Mouse (Mus musculus): ENCODE measurements around the gene Tm7sf2.

DNA sequence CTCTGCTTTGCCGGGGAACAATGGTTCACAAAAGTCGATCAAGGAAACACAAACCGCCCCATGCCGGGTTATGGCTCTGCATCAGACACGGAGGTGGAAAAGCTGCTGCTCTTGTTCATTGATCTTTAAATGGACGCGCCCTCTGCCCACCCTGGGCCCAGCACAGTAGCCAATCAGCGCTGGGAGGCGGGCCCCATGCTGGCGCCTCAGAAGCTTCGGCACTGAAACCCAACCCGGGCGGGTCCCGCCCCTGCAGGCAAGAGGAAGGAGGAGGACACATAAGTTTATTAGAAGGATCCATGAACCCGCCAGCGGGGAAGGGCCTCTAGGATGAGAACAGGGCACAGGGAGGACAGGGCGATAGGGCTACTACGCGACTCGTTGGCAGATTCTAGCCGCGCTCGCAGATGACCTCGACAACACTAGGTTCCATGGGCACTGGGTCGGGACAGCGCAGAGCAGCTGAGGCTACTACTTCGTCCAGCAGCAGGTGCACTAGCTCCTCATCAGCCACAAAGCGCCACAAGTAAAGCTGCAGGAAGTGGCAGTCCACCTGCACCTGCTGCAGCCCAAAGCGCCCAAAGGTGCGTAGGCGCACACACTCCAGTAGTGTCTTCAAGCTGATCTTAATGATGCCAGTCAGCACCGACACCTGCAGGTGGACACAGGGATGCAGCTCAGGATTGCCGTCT is at the start of gene Tm7sf2:
- TF ChIP-seq CTCF (IDR thresholded peaks at IDR 0.05; ENCODE audit: extremely low read depth, insufficient read depth, insufficient read length, insufficient replicate concordance) (no peak), POLR2A (IDR thresholded peaks at IDR 0.05; ENCODE audit: low read depth, low read length) (no peak)
